Mouse (Mus musculus) forebrain, postnatal 0 days (tissue): ENCODE data around the gene Slc1a1. TPM values are rescaled to one million over a fixed set of nuclear protein-coding genes. Genes with fewer than 3 reads are reported as not detected.

ENCODE experiments used
- ATAC-seq: fragments of 200-750 bp; cut with Nextera tagmentation; 2 replicates; pipeline ENCODE4 v1.8.0; 2017; ENCODE audit warnings: mild to moderate bottlenecking, moderate library complexity
- DNase-seq: peaks from one replicate; pipeline ENCODE4 v3.0.0-alpha.2; 2015
- H3K27ac ChIP-seq: fragments of 300-500 bp; sonication (generic); 2 replicates; pipeline ENCODE4 v1.5.1; 2014; ENCODE audit warnings: low read depth, mild to moderate bottlenecking, antibody characterized with exemption, low read length, moderate library complexity, mixed read lengths
- H3K27me3 ChIP-seq: fragments of 300-500 bp; sonication (generic); 2 replicates; pipeline ENCODE4 v1.6.1; 2014; ENCODE audit warnings: mild to moderate bottlenecking, low read length, mixed read lengths; ENCODE audit not compliant: insufficient read depth
- H3K36me3 ChIP-seq: fragments of 300-500 bp; sonication (generic); 2 replicates; pipeline ENCODE4 v1.6.1; 2014; ENCODE audit warnings: mild to moderate bottlenecking, moderate library complexity; ENCODE audit not compliant: insufficient read depth
- H3K4me1 ChIP-seq: fragments of 300-500 bp; sonication (generic); 2 replicates; pipeline ENCODE4 v1.6.1; 2014; ENCODE audit warnings: antibody characterized with exemption; ENCODE audit not compliant: insufficient read depth
- H3K4me2 ChIP-seq: fragments of 300-500 bp; sonication (generic); 2 replicates; pipeline ENCODE4 v1.6.1; 2014; ENCODE audit warnings: low read depth, mild to moderate bottlenecking, moderate library complexity
- H3K4me3 ChIP-seq: fragments of 300-500 bp; sonication (generic); 2 replicates; pipeline ENCODE4 v1.5.1; 2014; ENCODE audit warnings: low read depth, low read length, mixed read lengths
- H3K9ac ChIP-seq: fragments of 300-500 bp; sonication (generic); 2 replicates; pipeline ENCODE4 v1.6.1; 2014; ENCODE audit warnings: mild to moderate bottlenecking
- H3K9me3 ChIP-seq: fragments of 300-500 bp; sonication (generic); 2 replicates; pipeline ENCODE4 v1.6.1; 2016; ENCODE audit warnings: low read length
- CTCF ChIP-seq: sonication (generic); IDR thresholded peaks from 2 replicates; pipeline ENCODE4 v1.5.1; 2016; ENCODE audit warnings: antibody characterized with exemption, control low read depth, low read depth
- WGBS: fragments of 180-500 bp; shearing (Covaris S2); extraction: QIAGEN DNeasy Blood & Tissue Kit; methylation state at CpG from one replicate; pipeline ENCODE4 v1.1.7; 2014; 5-methylcytosine and 5-hydroxymethylcytosine counted together
- polyA plus RNA-seq: library from polyadenylated mRNA; unstranded; fragments of >200 nt; fragmentation: Nextera tagmentation; extraction: Ambion mirVana; gene quantifications from 2 replicates; pipeline ENCODE4 v1.2.1, GENCODE M21; 2015
- total RNA-seq: library from RNA; depleted of rRNA; stranded (reverse); fragments of >200 nt; gene quantifications from 2 replicates; pipeline ENCODE4 v1.2.3, GENCODE M21; 2014

Gene Slc1a1
- total and polyA plus RNA-seq, 2 experiments from 2014 or later, result 49.2 to 78.0 TPM

DNA sequence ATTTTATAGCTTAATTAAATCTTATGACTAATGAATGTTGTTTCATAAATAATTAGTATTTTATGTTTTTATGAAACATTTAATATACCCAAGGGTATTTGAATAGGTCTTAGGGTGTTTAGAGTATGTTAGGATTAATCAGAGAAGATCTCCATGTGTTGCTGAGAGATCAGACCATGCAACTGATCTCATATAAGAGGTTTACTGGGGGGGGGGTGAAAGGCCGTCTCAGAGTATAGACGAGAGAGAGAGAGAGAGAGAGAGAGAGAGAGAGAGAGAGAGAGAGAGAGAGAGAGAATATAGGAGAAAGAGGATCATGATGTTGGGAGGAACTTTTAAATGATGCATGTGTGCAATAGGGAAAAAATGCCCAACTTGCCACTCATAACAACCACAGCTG lies 35.5 kb downstream of the Slc1a1 start:
- H3K9me3 ChIP-seq, result no peaks in the 10 kb centered on the region
- no peak overlapping the region for H3K9ac ChIP-seq
- no peak for ATAC-seq
- no peak overlapping the region for H3K27ac ChIP-seq
- H3K4me1 ChIP-seq, result no peaks in the 10 kb centered on the region
- DNase-seq, result no peak
- H3K4me3 ChIP-seq, result no peak overlapping the region
- no peaks in the 10 kb centered on the region for H3K36me3 ChIP-seq
- no peaks in the 10 kb centered on the region for H3K27me3 ChIP-seq
- 63% methylated on average over 2 of the region's 2 CpGs for WGBS
- TF ChIP-seq CTCF, result no peak
- H3K4me2 ChIP-seq, result no peak overlapping the region

DNA sequence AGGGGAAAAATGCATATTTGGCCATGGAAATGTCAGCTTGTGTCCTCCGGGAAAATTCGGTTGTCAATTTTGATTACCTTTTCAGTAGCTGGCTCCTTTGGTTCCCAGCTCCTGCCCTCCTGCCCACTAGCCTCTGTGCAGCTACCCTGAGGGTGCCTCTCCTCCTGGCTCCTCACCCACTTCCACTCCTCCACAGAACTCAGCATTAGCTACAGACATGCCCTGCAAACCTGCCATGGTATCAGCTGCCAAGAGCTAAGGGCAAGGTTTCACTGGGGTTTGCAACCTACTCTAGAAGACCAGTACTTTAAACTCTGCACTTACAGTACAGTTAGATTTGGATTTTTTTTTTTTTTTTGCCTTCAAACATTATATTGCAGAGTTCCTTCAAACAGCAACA lies 44.6 kb downstream of the Slc1a1 start:
- no peak for TF ChIP-seq CTCF
- Histone ChIP-seq H3K4me2 (no peak overlapping the region), H3K9me3 (no peaks in the 10 kb centered on the region), H3K36me3 (no peaks in the 10 kb centered on the region; the same call in 1 of the 2 replicates), H3K4me3 (no peak overlapping the region), H3K27me3 (no peaks in the 10 kb centered on the region), H3K9ac (no peak overlapping the region), H3K27ac (no peak overlapping the region), H3K4me1 (no peaks in the 10 kb centered on the region)
- DNase-seq (no peak), ATAC-seq (no peak)
- 82% methylated on average over 2 of the region's 2 CpGs for WGBS

DNA sequence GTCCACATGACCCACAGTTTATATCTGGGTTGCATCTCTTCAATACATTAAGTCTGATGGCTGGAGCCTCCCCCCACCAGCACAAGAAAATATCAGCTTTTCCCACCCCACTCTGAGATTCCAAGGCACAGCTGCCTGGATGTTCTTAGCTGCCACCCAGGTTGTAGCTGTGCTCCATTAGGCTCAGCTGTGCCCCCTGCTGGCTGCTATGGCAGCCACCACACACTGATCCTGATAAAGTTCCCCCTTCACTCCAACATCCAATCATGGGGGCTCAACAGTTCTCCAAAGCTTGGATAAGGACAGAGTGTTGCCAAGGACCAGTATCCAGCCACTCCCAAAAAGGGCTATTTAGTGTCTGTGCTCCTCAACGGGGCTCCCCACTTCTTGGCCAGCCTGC lies 48.3 kb downstream of the Slc1a1 start:
- 52% methylated on average over 1 of the region's 1 CpGs for WGBS
- Histone ChIP-seq H3K27me3 (no peaks in the 10 kb centered on the region), H3K27ac (no peak overlapping the region), H3K4me3 (no peak overlapping the region), H3K4me2 (no peak overlapping the region), H3K9ac (no peak overlapping the region), H3K36me3 (no peaks in the 10 kb centered on the region; the same call in 1 of the 2 replicates), H3K9me3 (no peaks in the 10 kb centered on the region), H3K4me1 (no peaks in the 10 kb centered on the region)
- peak; percentile 64 for TF ChIP-seq CTCF
- no peak; the same call in 1 of the 2 replicates for ATAC-seq
- DNase-seq, result no peak

DNA sequence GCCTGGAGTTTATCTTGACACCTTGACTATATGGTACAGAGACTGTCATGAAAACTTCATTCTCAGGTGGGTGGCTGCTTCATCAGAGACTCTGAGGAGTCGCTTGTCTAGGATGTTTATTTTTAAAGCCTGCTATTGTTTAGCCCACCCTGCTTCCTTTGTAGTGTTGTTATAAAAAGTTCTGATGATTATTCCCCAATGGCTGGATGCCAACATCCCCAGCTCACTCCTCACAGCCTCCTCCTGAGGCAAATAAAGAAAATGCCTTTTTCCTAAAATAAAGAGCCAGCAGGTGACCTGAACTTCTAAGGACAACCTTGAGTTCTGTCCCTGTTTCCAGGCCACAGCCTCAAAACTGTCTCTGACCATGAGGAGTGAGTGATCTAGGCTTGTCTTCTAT lies 53.6 kb downstream of the Slc1a1 start:
- no peak for DNase-seq
- Histone ChIP-seq H3K4me1 (no peaks in the 10 kb centered on the region), H3K36me3 (no peaks in the 10 kb centered on the region; the same call in 1 of the 2 replicates), H3K4me3 (no peak overlapping the region), H3K4me2 (no peak overlapping the region), H3K27me3 (no peaks in the 10 kb centered on the region), H3K9me3 (no peaks in the 10 kb centered on the region), H3K27ac (no peak overlapping the region), H3K9ac (no peak overlapping the region)
- ATAC-seq, result no peak
- 19% methylated on average over 1 of the region's 1 CpGs for WGBS
- no peak for TF ChIP-seq CTCF

DNA sequence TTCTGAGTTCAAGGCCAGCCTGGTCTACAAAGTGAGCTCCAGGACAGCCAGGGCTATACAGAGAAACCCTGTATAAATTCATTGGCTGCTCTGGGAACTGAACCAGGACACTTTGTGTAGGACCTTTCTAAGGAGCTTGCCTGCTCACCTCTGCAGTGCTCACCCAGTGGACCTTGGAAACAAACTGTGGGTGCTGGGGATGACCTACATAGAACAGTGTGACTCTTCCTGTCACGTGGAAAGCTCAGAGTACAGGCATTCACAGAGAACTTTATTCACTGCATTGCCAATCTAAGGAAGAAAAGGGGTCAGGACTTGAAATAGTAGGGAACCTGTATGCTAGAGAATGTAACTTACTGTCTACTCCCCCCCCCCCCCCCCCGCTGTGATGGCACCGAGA lies 54.4 kb downstream of the Slc1a1 start:
- H3K27me3 ChIP-seq, result no peaks in the 10 kb centered on the region
- no peak for TF ChIP-seq CTCF
- H3K9ac ChIP-seq, result no peak overlapping the region
- no peaks in the 10 kb centered on the region for H3K4me1 ChIP-seq
- no peak overlapping the region for H3K4me2 ChIP-seq
- no peaks in the 10 kb centered on the region for H3K9me3 ChIP-seq
- H3K27ac ChIP-seq, result no peak overlapping the region
- no peak overlapping the region for H3K4me3 ChIP-seq
- 67% methylated on average over 3 of the region's 3 CpGs for WGBS
- no peak for DNase-seq
- no peaks in the 10 kb centered on the region; the same call in 1 of the 2 replicates for H3K36me3 ChIP-seq
- no peak for ATAC-seq

DNA sequence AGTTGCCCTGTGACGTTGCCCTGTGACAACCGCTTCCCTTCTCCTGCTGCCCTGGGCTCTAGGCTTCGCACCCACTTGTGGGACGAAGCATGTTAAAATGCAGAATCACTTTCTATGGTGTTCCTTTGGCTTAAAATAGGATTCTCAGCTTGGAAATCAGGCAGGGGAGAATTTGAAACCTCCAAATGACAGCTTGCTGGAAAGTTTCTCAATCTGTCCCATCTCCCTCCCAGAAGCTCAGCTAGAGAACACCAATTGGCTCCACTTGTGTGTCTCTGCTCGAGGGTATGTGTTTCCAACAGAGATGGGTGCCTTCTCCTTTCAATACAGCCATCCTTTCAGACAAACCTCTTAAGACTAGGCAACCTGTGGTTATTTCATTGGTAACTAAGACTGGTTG lies 56.4 kb downstream of the Slc1a1 start:
- Histone ChIP-seq H3K9me3 (no peaks in the 10 kb centered on the region), H3K9ac (no peak overlapping the region), H3K4me1 (no peaks in the 10 kb centered on the region), H3K27me3 (no peaks in the 10 kb centered on the region), H3K27ac (no peak overlapping the region), H3K4me3 (no peak overlapping the region), H3K4me2 (no peak overlapping the region), H3K36me3 (no peaks in the 10 kb centered on the region; the same call in 1 of the 2 replicates)
- DNase-seq, result peak; percentile 60
- 56% methylated on average over 5 of the region's 5 CpGs for WGBS
- TF ChIP-seq CTCF, result no peak
- peak; percentile 54; the same call in 1 of the 2 replicates for ATAC-seq

DNA sequence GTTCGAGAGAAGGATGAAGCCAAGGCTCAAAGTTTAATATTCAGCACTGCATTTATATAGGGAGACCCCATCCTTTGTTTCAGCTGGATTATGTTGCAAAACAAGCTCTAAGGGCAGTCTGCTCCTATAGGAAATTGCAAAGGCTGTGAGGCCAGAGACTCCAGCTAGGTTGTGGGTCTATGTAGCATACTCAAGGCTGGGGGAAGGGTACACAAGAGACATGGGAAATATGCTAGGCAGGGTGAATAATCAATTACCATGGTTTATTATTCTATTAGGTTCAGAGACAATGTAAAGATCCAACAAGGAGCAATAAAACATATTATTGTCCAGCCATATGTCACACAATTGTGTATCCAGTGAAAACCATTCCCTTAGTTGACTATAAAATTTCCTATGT lies 57.0 kb downstream of the Slc1a1 start:
- H3K9ac ChIP-seq, result no peak overlapping the region
- no peak for DNase-seq
- ATAC-seq, result no peak
- no peak overlapping the region for H3K4me2 ChIP-seq
- TF ChIP-seq CTCF, result no peak
- no peak overlapping the region for H3K27ac ChIP-seq
- H3K27me3 ChIP-seq, result no peaks in the 10 kb centered on the region
- no peaks in the 10 kb centered on the region; the same call in 1 of the 2 replicates for H3K36me3 ChIP-seq
- WGBS, result 89% methylated on average over 1 of the region's 1 CpGs
- H3K4me1 ChIP-seq, result no peaks in the 10 kb centered on the region
- H3K9me3 ChIP-seq, result no peaks in the 10 kb centered on the region
- H3K4me3 ChIP-seq, result no peak overlapping the region
